Mouse (Mus musculus): ENCODE measurements around the gene Gm13057. TPM values are rescaled to one million over a fixed set of nuclear protein-coding genes. Genes with fewer than 3 reads are reported as not detected.
"Not testable (repeated sequence)": the region's sequence is repeated elsewhere in the genome, so short reads cannot be mapped to it uniquely, and the experiment has no call there.

The Gm13057 gene
- not detected for total RNA-seq (2021)
- long read RNA-seq, experiment 1 = 0 reads
- long read RNA-seq, experiment 2 = 0 reads

DNA sequence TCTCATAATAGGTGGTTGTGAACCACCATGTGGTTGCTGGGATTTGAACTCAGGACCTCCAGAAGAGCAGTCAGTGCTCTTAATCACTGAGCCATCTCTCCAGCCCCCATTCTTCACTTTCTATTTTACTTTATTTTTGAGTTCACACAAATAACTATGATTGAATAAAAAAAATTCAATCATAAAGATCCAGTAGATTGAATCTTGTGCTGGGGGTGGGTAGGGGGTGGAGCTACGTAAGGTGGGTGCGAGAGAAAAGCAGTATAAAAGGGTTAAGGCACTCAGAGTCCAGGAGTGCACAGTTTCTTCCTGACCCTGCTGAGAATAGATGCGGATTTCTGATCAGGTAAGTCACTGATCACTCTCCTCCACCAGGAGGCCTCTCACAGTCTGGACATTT, at the start of gene Gm13057, which contains the start of gene BC080695:
Gm13057 (plus strand) TSS at position 310 of the 400 bp plus-strand sequence.
BC080695 (plus strand) TSS at position 301 of the 400 bp plus-strand sequence.
- not testable (repeated sequence) for DNase-seq

DNA sequence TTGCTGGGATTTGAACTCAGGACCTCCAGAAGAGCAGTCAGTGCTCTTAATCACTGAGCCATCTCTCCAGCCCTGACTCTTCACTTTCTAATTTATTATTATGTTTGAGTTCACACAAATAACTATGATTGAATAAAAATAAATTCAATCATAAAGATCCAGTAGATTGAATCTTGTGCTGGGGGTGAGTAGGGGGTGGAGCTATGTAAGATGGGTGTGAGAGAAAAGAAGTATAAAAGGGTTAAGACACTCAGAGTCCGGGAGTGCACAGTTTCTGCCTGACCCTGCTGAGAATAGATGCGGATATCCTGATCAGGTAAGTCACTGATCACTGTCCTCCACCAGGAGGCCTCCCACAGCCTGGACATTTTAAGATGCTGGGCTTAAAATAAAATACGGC, 40.5 kb upstream of the Gm13057 start, which contains the start of gene Gm13043:
Gm13043 (plus strand) TSS at position 301 of the 400 bp plus-strand sequence.
- DNase-seq = no peak

DNA sequence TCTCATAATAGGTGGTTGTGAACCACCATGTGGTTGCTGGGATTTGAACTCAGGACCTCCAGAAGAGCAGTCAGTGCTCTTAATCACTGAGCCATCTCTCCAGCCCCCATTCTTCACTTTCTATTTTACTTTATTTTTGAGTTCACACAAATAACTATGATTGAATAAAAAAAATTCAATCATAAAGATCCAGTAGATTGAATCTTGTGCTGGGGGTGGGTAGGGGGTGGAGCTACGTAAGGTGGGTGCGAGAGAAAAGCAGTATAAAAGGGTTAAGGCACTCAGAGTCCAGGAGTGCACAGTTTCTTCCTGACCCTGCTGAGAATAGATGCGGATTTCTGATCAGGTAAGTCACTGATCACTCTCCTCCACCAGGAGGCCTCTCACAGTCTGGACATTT, 15.9 kb upstream of the Gm13057 start, which contains the start of gene Gm13040:
Gm13040 (plus strand) TSS at position 301 of the 400 bp plus-strand sequence.
- not testable (repeated sequence) for DNase-seq

Other genes with a start within 250 kb of the Gm13057 start
- gene Lrrc38, start 202.0 kb upstream of the Gm13057 start, total RNA-seq (2021) = 10 to 100 TPM; 22.7 to 26.8 TPM
- not detected for gene Pramel1, start 157.3 kb upstream of the Gm13057 start, total RNA-seq (2021)
- gene Pramef8, start 139.3 kb upstream of the Gm13057 start, total RNA-seq (2021) = 1 to 10 TPM; 6.3 to 6.5 TPM
- not detected for gene Oog4, start 101.4 kb upstream of the Gm13057 start, total RNA-seq (2021)
- not detected for gene Gm13043, start 40.4 kb upstream of the Gm13057 start, total RNA-seq (2021)
- gene Gm13040, start 15.8 kb upstream of the Gm13057 start, total RNA-seq (2021) = not detected
- gene BC080695, start within 50 bp of the Gm13057 start, total RNA-seq (2021) = not detected
- not detected for gene Gm13083, start 63.3 kb downstream of the Gm13057 start, total RNA-seq (2021)
- not detected for gene Gm13088, start 105.5 kb downstream of the Gm13057 start, total RNA-seq (2021)
- gene Gm13089, start 151.0 kb downstream of the Gm13057 start, total RNA-seq (2021) = not detected
- not detected for gene Gm13078, start 167.7 kb downstream of the Gm13057 start, total RNA-seq (2021)
- not detected for gene Gm13023, start 237.6 kb downstream of the Gm13057 start, total RNA-seq (2021)